Mouse (Mus musculus) testis, adult 2 months (tissue): ENCODE results near the gene Otub2.

Experiments used
- CTCF ChIP-seq: fragments of 200-500 bp; IDR thresholded peaks from 2 replicates; pipeline ENCODE4 v1.5.1; 2012; ENCODE audit warnings: low read depth, mild to moderate bottlenecking, inconsistent platforms, low read length, moderate library complexity; ENCODE audit not compliant: control insufficient read depth, insufficient read depth, insufficient replicate concordance
- POLR2A ChIP-seq: fragments of 200-500 bp; IDR thresholded peaks from 2 replicates; pipeline ENCODE4 v1.6.1; 2012; ENCODE audit warnings: low read depth, mild to moderate bottlenecking, inconsistent platforms, low read length, moderate library complexity; ENCODE audit not compliant: control insufficient read depth

GRCm38 (mm10) chr12:103358216-103358615, 30.3 kb upstream of the Otub2 start:
- TF ChIP-seq POLR2A (no peak), CTCF (no peak)
